Mouse (Mus musculus) WW6 (cell line): ENCODE measurements around the gene Fam192a.

Experiments
- DNase-seq: peaks from one replicate; pipeline ENCODE4 v3.0.0-alpha.2; 2013; ENCODE audit warnings: low read depth, low spot score

Fam192a gene

GRCm38 (mm10) chr8:94532873-94533671 is 68.7 kb downstream of the Fam192a start, which contains the start of gene Cpne2:
Cpne2 (plus strand) TSS chr8:94532990.
- no peak for DNase-seq

GRCm38 (mm10) chr8:94532525-94532872 is 69.3 kb downstream of the Fam192a start:
- DNase-seq: no peak

GRCm38 (mm10) chr8:94532000-94532399 is 69.8 kb downstream of the Fam192a start:
- DNase-seq: no peak

- DNase-seq: no peak
Observed at GRCm38 (mm10) chr8:94530643-94531042, 71.2 kb downstream of the Fam192a start.

- DNase-seq: no peak
Observed at GRCm38 (mm10) chr8:94529875-94530274, 71.9 kb downstream of the Fam192a start.

GRCm38 (mm10) chr8:94528245-94528644 is 73.6 kb downstream of the Fam192a start:
- DNase-seq: no peak

GRCm38 (mm10) chr8:94527178-94527577 is 74.6 kb downstream of the Fam192a start:
- no peak for DNase-seq

- no peak for DNase-seq
Observed at GRCm38 (mm10) chr8:94524554-94524953, 77.2 kb downstream of the Fam192a start.
